Mouse (Mus musculus): Measurements from ENCODE around the gene Susd4.

The Susd4 gene

DNA sequence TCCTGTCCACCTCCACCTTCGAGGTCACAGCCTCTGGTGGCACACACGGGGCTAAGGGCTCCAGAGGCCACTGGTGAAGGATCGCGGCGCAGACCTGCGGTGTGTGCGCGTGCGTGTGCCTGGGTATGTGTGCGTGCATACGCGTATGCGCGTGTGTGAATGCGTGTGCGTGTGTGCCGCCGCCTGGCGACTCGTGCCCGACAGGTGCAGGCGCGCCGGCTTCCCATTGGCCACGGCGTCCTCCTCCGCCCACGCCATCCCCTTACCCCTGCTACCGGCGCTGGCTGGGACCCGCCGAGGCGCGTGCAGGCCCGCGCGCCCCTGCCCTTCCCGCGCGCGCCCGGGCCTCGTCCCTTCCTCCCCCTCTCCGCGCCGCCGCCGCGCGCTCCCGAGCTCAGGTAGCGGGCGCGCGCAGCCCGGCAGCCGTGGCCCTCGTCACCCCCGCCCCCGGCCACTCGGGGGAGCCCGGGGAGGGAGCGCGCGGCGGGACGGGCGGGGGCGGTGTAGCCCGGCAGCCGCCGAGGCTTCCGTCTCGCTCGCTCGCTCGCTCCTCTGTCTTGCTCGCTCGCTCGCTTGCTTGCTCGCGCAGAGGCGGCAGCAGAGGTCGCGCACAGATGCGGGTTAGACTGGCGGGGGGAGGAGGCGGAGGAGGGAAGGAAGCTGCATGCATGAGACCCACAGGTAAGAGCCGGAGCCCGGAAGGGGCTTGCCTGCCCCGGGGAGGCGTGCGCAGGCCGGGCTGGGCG lies at the start of gene Susd4:
Gene Susd4 (plus strand): TSS at position 145 of the 746 bp plus-strand sequence.
- DNase-seq: peak; percentile 74

- no peak for DNase-seq
Measured at GRCm38 (mm10) chr1:182714236-182714935, 49.3 kb upstream of the Susd4 start.

- peak; percentile 27 for DNase-seq
Measured at GRCm38 (mm10) chr1:182727541-182727940, 36.1 kb upstream of the Susd4 start.

- DNase-seq: no peak
Measured at GRCm38 (mm10) chr1:182729002-182729401, 34.7 kb upstream of the Susd4 start.

GRCm38 (mm10) chr1:182732695-182733094 lies 31.0 kb upstream of the Susd4 start:
- DNase-seq: peak; percentile 32

DNA sequence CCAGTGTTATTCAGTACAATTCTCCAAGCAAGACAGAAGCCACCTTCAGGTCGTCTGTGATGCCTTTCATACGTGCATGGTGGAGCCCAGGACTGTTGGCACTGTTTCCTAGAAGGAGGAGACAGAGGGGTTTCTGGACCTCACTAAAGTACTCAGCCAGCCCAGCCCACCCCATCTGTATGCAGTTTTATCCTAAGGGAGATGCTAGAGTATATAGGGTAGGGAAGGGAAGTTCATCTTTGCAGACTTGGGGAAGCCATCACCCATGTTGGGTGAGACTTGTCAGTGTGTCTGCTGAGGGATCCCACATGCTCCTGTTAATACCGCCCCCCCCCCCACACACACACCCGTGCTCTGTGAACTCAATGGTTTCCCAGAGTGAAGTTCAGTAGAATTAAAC lies 27.8 kb upstream of the Susd4 start:
- no peak for DNase-seq

- no peak for DNase-seq
Measured at GRCm38 (mm10) chr1:182747081-182747480, 16.6 kb upstream of the Susd4 start.

GRCm38 (mm10) chr1:182747834-182748233 lies 15.8 kb upstream of the Susd4 start:
- no peak for DNase-seq

DNA sequence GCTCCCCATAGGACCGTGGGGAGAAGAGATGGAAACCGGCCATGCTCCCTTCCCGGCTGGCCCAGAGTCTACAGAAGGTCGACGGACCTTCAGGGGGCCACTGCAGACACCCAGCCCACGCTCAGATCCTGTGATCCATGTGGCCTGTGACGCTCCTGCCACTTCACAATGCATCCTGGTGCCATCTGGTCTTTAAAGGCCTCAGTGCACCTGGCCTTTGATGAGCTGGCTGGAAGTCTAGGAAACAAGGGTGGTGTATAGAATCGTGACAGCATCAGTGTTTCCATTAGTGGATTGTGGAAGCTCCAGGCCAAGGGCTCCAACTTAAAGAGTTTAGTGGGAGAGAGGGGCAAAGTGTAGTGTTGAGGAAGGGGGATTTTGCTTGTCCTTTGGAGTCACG lies 14.6 kb upstream of the Susd4 start, which contains the start of gene Ccdc185:
Gene Ccdc185 (minus strand): TSS at position 101 of the 400 bp plus-strand sequence.
- DNase-seq: no peak

DNA sequence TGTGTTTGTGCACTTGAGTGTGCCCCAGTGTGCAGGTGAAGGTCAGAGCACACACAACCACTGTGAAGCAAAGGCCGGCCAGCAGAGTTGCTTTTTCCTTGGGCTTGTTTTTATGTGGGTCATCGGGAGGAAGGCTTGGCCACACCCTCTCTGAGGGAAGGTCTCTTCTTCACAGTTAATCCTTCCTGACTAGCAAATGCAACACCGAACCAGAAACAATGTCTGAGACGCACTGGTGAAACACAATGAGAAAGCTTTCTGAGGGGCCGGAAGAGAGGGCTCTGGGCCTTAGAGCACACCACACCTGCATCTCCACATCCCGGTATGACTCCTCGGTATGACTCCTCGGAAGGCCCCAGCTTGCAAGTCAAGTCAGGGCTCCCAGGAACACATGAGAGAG lies 12.4 kb upstream of the Susd4 start:
- no peak for DNase-seq

DNA sequence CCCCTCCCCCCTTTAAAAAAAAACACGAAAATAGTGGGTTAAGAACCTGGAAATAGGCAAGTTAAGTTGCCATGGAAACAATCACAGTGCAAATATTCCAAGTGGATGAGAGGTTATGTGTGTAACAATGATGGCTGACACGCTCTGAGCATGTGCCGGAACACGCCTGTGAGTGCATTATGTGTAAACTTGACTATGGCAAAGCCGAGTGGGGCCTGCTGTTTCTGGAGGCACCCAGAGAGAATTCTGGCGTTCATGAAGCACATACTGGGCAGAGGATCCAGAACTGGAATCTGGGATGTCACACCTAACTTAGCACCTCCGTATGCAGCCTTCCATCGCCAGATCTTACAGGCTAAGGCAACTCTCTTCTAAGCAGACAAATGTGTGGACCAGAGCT lies 10.0 kb upstream of the Susd4 start:
- DNase-seq: no peak

DNA sequence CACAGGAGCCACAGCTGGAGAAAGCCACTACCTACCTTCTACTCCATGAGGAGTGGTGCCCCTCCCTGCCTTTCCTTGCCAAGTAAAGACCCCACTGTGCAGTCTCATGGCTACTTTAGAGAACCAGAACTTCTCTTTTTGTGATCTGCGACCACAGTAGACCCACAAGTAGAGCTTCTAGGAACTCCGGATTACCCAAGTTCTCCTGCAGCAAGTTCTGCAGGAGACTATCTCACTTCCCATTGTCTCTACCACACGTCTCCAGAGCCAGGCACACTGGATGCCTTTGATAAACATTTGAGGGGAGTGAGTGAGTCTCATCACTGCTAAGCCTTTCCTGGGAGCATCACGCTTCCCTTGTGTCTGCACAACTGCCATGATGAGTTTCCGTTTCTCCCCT lies 8.8 kb upstream of the Susd4 start:
- DNase-seq: no peak

DNA sequence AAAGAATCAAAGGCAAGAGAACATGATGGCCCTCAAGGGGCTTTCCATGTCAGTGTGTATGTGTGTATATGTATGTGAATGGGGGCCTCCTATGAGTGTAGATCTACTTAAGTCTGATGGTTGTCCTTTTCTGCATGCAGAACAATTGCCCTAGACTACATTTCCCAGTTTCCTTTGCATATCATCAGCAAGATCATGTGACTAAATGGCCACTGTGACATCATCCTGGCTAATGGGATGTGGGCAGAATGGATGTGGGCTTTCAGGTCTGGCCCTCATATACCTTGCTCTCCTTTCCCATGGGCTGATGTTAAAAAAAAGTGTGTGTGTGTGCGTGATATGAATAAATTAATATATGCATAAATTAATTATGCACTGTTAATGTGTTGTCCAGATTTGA lies 4.9 kb upstream of the Susd4 start:
- DNase-seq: no peak

DNA sequence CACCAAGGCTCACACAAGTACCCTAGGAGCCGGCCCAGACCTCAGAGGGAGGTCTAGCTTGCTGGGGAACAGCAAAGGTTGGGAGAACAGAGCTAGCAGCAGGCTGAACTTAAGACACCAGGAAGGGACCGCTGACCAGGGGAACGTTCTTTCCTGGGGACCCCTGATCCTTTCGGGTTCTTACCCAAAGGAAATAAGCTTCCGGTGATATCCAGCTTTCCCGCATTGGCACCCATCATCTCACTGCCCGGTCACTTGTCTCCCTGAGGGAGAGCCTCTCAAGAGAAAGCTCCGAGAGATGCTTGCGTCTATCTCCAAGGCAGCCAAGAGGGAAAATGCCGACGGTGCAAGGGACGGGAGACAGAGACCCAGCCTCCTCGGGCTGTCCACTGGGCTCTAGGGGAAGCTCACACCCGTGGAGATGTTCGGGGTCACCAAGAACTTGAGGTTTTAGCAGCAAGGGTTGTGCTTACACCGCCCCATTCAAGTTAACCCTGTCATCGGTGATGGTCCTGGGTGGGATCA lies 407 bp upstream of the Susd4 start:
- no peak for DNase-seq

- DNase-seq: peak; percentile 16
Measured at GRCm38 (mm10) chr1:182764541-182765281, 1.1 kb downstream of the Susd4 start.

DNA sequence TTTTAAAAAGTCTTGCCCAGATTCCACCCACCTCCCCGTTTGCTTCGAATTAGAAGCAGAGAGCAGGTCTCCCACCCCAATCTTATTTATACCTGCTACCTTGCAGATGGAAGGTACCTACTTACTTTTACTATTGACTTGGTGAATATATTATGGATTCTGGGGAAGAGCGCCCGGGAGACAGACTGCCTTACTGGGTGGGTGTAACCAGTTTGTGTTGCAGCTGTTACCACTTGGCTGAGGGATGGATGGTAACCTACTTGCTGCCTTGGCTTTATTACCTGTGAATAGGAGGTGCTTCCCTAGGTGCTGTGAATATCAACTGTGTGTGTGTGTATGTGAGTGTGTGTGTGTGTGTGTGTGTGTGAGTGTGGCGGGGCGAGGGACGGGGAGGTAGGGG lies 11.9 kb downstream of the Susd4 start:
- no peak for DNase-seq

GRCm38 (mm10) chr1:182776749-182777410 lies 13.2 kb downstream of the Susd4 start:
- DNase-seq: peak; percentile 35

DNA sequence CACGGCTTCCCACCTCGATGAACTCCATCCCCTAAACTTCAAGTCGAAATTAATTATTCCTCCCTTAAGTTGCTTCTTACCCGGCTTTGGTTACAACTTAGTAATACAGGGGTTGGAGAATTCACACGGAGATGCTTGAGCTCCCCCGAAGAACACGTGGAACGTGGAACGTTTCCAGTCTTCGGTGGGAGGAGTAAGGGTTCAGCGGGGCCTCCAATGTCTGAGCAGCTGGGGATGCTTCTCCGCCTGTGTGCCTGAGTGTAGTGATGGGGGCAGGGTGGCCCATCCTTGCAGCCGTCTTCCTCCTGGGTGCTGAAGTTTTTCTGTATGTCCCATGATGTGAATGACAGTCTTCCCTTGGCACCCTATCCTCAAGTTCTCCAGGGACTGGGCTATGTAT lies 14.6 kb downstream of the Susd4 start:
- DNase-seq: no peak

- no peak for DNase-seq
Measured at GRCm38 (mm10) chr1:182779024-182779520, 15.4 kb downstream of the Susd4 start.

DNA sequence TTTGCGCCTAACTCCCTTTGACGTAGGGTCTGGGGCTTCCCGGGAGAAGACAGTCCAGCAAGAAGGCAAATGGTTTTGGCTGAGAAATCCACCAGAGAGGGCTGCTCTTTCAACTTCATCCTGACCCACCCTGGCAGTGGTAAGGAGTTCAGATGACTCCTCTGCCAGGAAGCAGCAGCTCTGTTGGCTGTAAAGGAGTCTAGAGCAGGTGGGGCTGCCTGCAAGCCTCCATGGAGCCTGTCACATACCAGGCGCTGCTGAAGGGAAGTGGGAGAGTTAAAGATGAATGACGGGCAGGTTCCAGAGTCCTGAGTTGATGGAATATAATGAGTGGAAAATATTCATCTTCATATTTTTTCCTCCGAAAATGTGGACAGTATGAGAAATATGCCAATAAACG lies 20.1 kb downstream of the Susd4 start:
- no peak for DNase-seq

DNA sequence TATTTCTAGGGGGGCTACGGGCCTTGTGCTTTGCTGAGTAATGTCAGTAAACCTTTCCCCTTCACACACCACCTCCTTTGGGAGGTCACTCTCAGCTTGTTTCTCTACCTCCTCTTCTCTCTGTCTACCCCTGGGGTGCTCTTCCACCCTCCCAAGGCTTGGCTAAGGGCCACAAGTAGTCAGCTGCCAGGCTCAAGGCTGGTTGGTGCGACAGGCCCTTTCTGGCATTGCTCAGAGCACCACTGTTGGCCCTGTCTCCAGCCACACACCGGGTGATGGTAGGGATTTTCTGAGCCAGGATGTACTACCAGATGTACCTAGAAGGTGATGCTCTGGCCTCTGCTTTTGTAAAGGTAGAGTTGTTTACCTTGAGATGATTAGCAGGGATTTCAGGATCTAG lies 21.1 kb downstream of the Susd4 start:
- no peak for DNase-seq

GRCm38 (mm10) chr1:182785504-182785903 lies 21.8 kb downstream of the Susd4 start:
- DNase-seq: no peak

GRCm38 (mm10) chr1:182787030-182787429 lies 23.4 kb downstream of the Susd4 start:
- no peak for DNase-seq

Measured in kidney, postnatal 14 days (tissue).